Mouse (Mus musculus): ENCODE results near the gene E2f2. TPM values are rescaled to one million over a fixed set of nuclear protein-coding genes. Genes with fewer than 3 reads are reported as not detected.

The E2f2 gene
- total RNA-seq, 2 experiments from 2014 or later = 1.4 to 2.1 TPM

DNA sequence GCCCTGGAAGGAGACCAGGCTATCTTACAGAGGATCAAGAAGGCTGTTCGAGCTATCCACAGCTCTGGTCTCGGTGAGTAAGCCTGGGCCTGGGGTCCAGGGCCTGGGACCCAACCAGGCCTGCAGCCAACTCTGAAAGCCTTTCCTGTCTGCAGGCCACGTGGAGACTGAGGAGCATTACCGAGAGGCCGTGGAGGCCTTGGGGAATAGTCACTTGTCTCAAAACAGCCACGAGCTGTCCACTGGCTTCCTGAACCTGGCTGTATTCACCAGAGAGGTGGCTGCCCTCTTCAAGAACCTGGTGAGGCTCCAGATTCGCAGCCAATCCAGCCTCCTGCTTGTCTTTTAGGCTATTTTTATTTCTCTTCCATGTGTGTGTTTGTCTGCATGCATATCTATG, 55.2 kb downstream of the E2f2 start:
- peak in 1 of 2 experiments; percentile 28 for DNase-seq
- intact Hi-C loops (cut with DNase I) = no loop called here

DNA sequence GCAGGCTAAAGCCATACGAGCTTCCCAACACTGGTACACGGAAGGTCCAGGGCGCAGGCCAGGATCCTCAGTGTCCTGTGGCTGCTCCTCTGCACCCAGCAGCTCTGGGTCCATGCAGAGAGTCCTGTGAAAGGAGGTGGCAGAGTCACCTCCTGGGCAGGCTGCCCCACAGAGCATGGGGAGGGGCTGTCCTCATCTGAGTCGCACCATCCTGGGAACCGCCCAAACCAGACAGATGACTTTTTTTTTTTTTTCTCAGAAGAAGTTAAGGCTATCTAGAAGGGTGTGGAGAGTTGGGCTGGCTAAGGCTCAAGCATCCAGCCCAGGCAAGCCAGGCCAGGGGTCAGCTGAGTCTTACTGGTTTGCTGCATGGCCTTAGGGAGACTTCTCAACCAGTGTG, 56.4 kb downstream of the E2f2 start:
- intact Hi-C loops (cut with DNase I) = no loop called here
- DNase-seq = peak; percentile 33 to 34

- intact Hi-C loops (cut with DNase I) = loop anchor here (1.0 to 2.0 kb wide), 2 partner anchors 20 to 36 kb away; no protein-coding TSS in a partner anchor
- DNase-seq = no peak
These were observed 66.5 kb downstream of the E2f2 start for GRCm38 (mm10) chr4:136238669-136239068.

DNA sequence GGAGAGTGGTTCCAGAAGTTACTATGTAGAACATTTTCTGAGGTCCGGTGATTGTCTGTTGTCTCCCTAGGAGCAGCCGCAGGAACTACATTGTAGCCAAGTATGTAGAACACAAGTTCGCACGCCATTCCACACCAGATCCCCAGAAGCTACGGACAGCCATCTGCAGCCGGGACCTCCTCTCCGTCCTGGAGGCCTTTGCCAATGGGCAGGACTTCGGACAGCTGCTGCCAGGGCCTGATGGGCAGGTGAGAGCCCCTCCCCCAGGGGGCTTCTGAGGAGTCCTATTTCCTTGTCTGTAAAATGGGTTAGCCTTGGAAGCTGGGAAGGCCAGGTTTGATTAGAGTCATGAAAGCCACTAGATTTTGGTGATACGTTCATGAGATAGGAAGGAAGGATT, 66.9 kb downstream of the E2f2 start:
- DNase-seq = no peak
- intact Hi-C loops (cut with DNase I) = loop anchor here (1.0 to 2.0 kb wide), 2 partner anchors 20 to 37 kb away; no protein-coding TSS in a partner anchor

- intact Hi-C loops (cut with DNase I) = loop anchor here (1.0 to 10.0 kb wide), 3 partner anchors 21 to 75 kb away; no protein-coding TSS in a partner anchor
- peak; percentile 83 to 88 for DNase-seq
These were observed 67.4 kb downstream of the E2f2 start for GRCm38 (mm10) chr4:136239622-136240021.

DNA sequence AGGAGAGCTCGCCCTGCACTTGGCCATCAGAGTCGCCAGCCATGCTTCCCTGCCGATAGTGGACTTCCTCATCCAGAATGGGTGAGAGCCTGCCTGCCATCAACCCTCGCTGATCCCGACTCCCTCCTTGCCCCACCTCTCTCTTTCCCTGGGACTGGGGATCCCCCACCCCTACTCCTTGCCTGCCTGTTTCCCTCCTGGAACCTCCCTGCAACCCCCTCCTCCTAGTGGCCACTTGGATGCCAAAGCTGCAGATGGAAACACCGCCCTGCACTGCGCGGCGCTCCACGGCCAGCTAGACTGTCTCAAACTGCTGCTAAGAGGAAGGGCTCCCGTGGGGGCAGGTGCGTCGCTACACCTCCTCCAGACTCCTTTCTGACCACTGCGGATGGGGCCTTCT, 67.9 kb downstream of the E2f2 start:
- intact Hi-C loops (cut with DNase I) = loop anchor here (10.0 kb wide), 1 partner anchor 75 kb away; no protein-coding TSS in a partner anchor
- no peak for DNase-seq

- DNase-seq = no peak
- intact Hi-C loops (cut with DNase I) = loop anchor here (1.0 to 10.0 kb wide), 2 partner anchors 19 to 76 kb away; no protein-coding TSS in a partner anchor
These were observed 68.8 kb downstream of the E2f2 start for GRCm38 (mm10) chr4:136240955-136241354.

- DNase-seq = peak in 1 of 2 experiments; percentile 35
- intact Hi-C loops (cut with DNase I) = loop anchor here (10.0 kb wide), 1 partner anchor 77 kb away; no protein-coding TSS in a partner anchor
These were observed 70.0 kb downstream of the E2f2 start for GRCm38 (mm10) chr4:136242065-136242703.

- intact Hi-C loops (cut with DNase I) = loop anchor here (10.0 kb wide), 1 partner anchor 78 kb away; no protein-coding TSS in a partner anchor
- no peak for DNase-seq
These were observed 70.5 kb downstream of the E2f2 start for GRCm38 (mm10) chr4:136242728-136243127.

DNA sequence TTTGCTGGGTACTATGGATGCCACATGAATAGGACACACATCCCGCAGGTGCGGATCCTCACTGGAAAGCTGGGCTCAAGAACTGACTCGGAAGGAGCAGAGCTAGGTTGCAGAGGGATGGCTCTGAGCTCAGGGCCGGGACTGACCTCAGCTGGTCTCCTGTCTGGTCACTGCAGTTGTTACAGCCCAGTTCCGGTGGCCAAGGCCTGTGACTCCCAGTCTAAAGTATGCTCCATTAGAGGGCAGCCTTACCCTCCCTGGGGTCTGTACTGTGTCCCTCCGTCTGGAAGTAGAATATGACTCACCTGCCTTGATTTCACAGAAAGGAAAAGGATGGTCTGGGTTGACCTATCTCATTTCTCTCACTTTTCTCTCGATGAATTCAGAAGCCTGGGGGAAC, 72.0 kb downstream of the E2f2 start:
- intact Hi-C loops (cut with DNase I) = loop anchor here (10.0 kb wide), 1 partner anchor 79 kb away; no protein-coding TSS in a partner anchor
- DNase-seq = no peak

Other genes with a start within 250 kb of the E2f2 start
- gene Hmgcl, start 225.9 kb upstream of the E2f2 start, total RNA-seq (2021) = 10 to 100 TPM; 72.7 to 86.8 TPM
- 1 to 10 TPM in 1 of 2 experiments, under 1 TPM in 1; 0.94 to 1.9 TPM for gene Gale, start 208.7 kb upstream of the E2f2 start, total RNA-seq (2021)
- 10 to 100 TPM; 33.3 to 34.7 TPM for gene Lypla2, start 199.8 kb upstream of the E2f2 start, total RNA-seq (2021)
- gene Pithd1, start 185.1 kb upstream of the E2f2 start, total RNA-seq (2021) = 10 to 100 TPM; 19.8 to 22.2 TPM
- gene Eloa, start 150.6 kb upstream of the E2f2 start, total RNA-seq (2021) = 10 to 100 TPM; 34.6 to 36.2 TPM
- gene Rpl11, start 119.0 kb upstream of the E2f2 start, total RNA-seq (2021) = 100 to 1,000 TPM; 239 to 270 TPM
- gene Id3, start 28.9 kb upstream of the E2f2 start, total RNA-seq (2021) = 10 to 100 TPM; 58.1 to 63.9 TPM
- 10 to 100 TPM in 1 of 2 experiments, 1 to 10 TPM in 1; 9.4 to 11.7 TPM for gene Asap3, start 34.0 kb downstream of the E2f2 start, total RNA-seq (2021)
- gene Tcea3, start 75.3 kb downstream of the E2f2 start, total RNA-seq (2021) = 100 to 1,000 TPM; 121 to 126 TPM
- 10 to 100 TPM; 37.4 to 57.1 TPM for gene Zfp46, start 112.3 kb downstream of the E2f2 start, total RNA-seq (2021)
- gene Hnrnpr, start 138.5 kb downstream of the E2f2 start, total RNA-seq (2021) = 10 to 100 TPM; 37.6 to 43.2 TPM